Mouse (Mus musculus) heart, embryonic 13.5 days (tissue): ENCODE results near the gene 1700086D15Rik. TPM values are rescaled to one million over a fixed set of nuclear protein-coding genes. Genes with fewer than 3 reads are reported as not detected.

ENCODE experiments used
- ATAC-seq: fragments of 200-750 bp; cut with Nextera tagmentation; 2 replicates; pipeline ENCODE4 v1.8.0; 2017; ENCODE audit warnings: moderate TSS enrichment; ENCODE audit not compliant: insufficient number of reproducible peaks, low FRiP score, low TSS enrichment; ENCODE audit errors: extremely low read depth
- H3K27ac ChIP-seq: fragments of 300-500 bp; sonication (generic); replicated peaks from 2 replicates; pipeline ENCODE4 v1.5.1; 2015; ENCODE audit warnings: moderate library complexity, mild to moderate bottlenecking, inconsistent platforms
- H3K27me3 ChIP-seq: fragments of 300-500 bp; sonication (generic); replicated peaks from 2 replicates; pipeline ENCODE4 v1.6.1; 2015; ENCODE audit warnings: mild to moderate bottlenecking, inconsistent platforms
- H3K36me3 ChIP-seq: fragments of 300-500 bp; sonication (generic); 2 replicates; pipeline ENCODE4 v1.6.1; 2015; ENCODE audit warnings: mild to moderate bottlenecking, inconsistent platforms
- H3K4me1 ChIP-seq: fragments of 300-500 bp; sonication (generic); 2 replicates; pipeline ENCODE4 v1.6.1; 2015; ENCODE audit warnings: inconsistent platforms
- H3K4me2 ChIP-seq: fragments of 300-500 bp; sonication (generic); 2 replicates; pipeline ENCODE4 v1.6.1; 2015; ENCODE audit warnings: inconsistent platforms, mild to moderate bottlenecking, moderate library complexity
- H3K4me3 ChIP-seq: fragments of 300-500 bp; sonication (generic); 2 replicates; pipeline ENCODE4 v1.5.1; 2015; ENCODE audit warnings: moderate library complexity, mild to moderate bottlenecking, inconsistent platforms
- H3K9ac ChIP-seq: fragments of 300-500 bp; sonication (generic); 2 replicates; pipeline ENCODE4 v1.6.1; 2015; ENCODE audit warnings: inconsistent platforms, mild to moderate bottlenecking, moderate library complexity
- H3K9me3 ChIP-seq: fragments of 300-500 bp; sonication (generic); 2 replicates; pipeline ENCODE4 v1.6.1; 2016; ENCODE audit warnings: inconsistent platforms
- WGBS: fragments of 180-500 bp; shearing (Covaris S2); methylation state at CpG from one replicate; pipeline ENCODE4 v1.1.7; 2015; ENCODE audit warnings: mixed read lengths; 5-methylcytosine and 5-hydroxymethylcytosine counted together
- polyA plus RNA-seq: library from polyadenylated mRNA; unstranded; fragments of >200 nt; fragmentation: Nextera tagmentation; extraction: Ambion mirVana; gene quantifications from 2 replicates; pipeline ENCODE4 v1.2.1, GENCODE M21; 2015

Gene 1700086D15Rik
- 0.13 and 0.18 TPM in 2 replicates for polyA plus RNA-seq

- peaks cover 39% of the 10 kb centered on the region for H3K4me1 ChIP-seq
- no peak within 1 kb of the TSS for H3K9ac ChIP-seq
- 85% methylated on average over 5 of the region's 5 CpGs for WGBS
- 0 out of 2 replicates have a peak, but pooled peaks cover 5% of the 10 kb centered on the region for H3K27me3 ChIP-seq
- H3K27ac ChIP-seq = no peak within 1 kb of the TSS
- no peaks in the 10 kb centered on the region for H3K36me3 ChIP-seq
- H3K4me2 ChIP-seq = peak within 1 kb of the TSS; percentile 95
- no peaks in the 10 kb centered on the region for H3K9me3 ChIP-seq
- no peak for ATAC-seq
- no peak within 1 kb of the TSS for H3K4me3 ChIP-seq
Measured at GRCm38 (mm10) chr11:65159791-65160190, at the start of gene 1700086D15Rik. Gene 1700086D15Rik (minus strand): TSS chr11:65159891.

DNA sequence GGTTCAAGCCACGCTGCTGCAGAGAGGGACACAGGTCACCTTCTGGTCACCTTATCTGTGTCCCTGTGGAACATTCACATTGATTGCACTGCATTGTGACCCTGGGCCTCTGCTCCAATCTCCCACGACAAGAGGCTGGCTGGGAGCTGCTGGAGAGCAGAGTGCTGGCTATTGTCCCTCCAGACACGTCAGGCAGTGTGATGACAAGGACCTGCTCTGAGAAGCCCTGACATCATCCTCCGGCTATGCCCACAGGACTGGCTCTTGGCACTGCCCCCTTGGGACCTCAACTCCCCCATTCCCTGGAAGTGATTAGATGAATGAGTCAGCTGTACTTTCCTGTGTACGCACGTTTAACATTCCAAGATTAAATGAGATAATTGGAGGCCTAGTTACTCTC is 49.8 kb upstream of the 1700086D15Rik start:
- peak overlapping the region; percentile 92 for H3K27ac ChIP-seq
- no peaks in the 10 kb centered on the region for H3K9me3 ChIP-seq
- no peaks in the 10 kb centered on the region for H3K27me3 ChIP-seq
- no peak overlapping the region for H3K9ac ChIP-seq
- peaks cover 36% of the 10 kb centered on the region for H3K36me3 ChIP-seq
- H3K4me3 ChIP-seq = no peak overlapping the region
- peak; percentile 86 for ATAC-seq
- H3K4me2 ChIP-seq = no peak overlapping the region
- 4% methylated on average over 6 of the region's 6 CpGs for WGBS
- peaks cover 97% of the 10 kb centered on the region for H3K4me1 ChIP-seq

DNA sequence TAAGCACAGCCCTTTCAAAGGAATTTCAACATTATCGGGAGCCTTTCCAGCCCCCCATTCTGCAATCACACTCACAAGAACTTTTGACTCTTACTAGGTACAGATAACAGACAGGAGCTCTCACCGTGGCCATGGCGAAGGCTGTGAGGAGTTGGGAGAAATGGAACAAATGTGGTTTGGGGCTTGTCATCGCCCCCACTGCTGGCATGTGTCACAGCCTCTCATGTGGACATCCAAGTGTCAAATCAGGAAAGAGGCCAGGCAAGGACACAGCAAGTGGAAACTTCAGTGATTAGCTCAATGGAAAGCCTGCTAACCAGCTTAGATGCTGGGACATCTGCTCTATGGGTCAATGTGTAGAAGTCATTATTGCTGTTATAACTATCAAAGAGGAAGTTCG is 45.6 kb upstream of the 1700086D15Rik start:
- ATAC-seq = peak; percentile 22; the same call in 1 of the 2 replicates
- no peak overlapping the region; the same call in 1 of the 2 replicates for H3K9ac ChIP-seq
- H3K27ac ChIP-seq = peak overlapping the region; percentile 87
- peaks cover 91% of the 10 kb centered on the region for H3K4me1 ChIP-seq
- WGBS = 15% methylated on average over 5 of the region's 5 CpGs
- no peaks in the 10 kb centered on the region for H3K9me3 ChIP-seq
- H3K36me3 ChIP-seq = peaks cover 36% of the 10 kb centered on the region
- no peak overlapping the region for H3K4me3 ChIP-seq
- H3K4me2 ChIP-seq = peak overlapping the region; percentile 44
- no peaks in the 10 kb centered on the region for H3K27me3 ChIP-seq

GRCm38 (mm10) chr11:65204651-65205050 is 45.0 kb upstream of the 1700086D15Rik start:
- Histone ChIP-seq H3K9ac (peak overlapping the region; percentile 62), H3K4me3 (no peak overlapping the region), H3K9me3 (no peaks in the 10 kb centered on the region), H3K27me3 (no peaks in the 10 kb centered on the region), H3K4me2 (peak overlapping the region; percentile 44), H3K4me1 (peaks cover 85% of the 10 kb centered on the region), H3K36me3 (peaks cover 41% of the 10 kb centered on the region), H3K27ac (peak overlapping the region; percentile 87)
- 23% methylated on average over 13 of the region's 13 CpGs for WGBS
- no peak for ATAC-seq

- H3K27ac ChIP-seq = peak overlapping the region; percentile 39; the same call in 1 of the 2 replicates
- peaks cover 57% of the 10 kb centered on the region for H3K36me3 ChIP-seq
- peaks cover 68% of the 10 kb centered on the region for H3K4me1 ChIP-seq
Measured at GRCm38 (mm10) chr11:65203020-65203419, 43.3 kb upstream of the 1700086D15Rik start.

DNA sequence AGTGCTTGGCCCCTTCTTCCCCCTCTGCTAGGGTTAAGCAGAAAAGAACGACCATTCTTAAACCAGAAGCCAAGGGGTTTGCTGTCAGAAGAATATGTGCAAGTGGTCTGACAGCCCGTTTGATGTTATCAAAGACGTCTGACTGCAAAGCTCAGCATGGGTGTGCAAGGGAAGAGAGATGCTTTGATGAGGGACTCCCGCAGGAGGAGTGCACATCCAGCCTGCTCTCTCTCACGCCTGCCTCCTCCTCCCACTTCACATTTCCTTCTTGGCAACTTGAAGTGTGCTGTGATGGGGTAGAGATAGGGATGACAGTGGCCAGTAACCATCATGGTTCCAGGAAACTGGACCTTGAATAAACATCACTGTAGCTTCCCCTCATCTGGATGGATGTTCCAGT is 42.5 kb upstream of the 1700086D15Rik start:
- Histone ChIP-seq H3K4me3 (no peak overlapping the region), H3K9me3 (no peaks in the 10 kb centered on the region), H3K27ac (peak overlapping the region; percentile 51), H3K4me1 (peaks cover 65% of the 10 kb centered on the region), H3K9ac (peak overlapping the region; percentile 42), H3K4me2 (no peak overlapping the region), H3K27me3 (no peaks in the 10 kb centered on the region), H3K36me3 (peaks cover 63% of the 10 kb centered on the region)
- 9% methylated on average over 5 of the region's 5 CpGs for WGBS
- no peak for ATAC-seq

More at GRCm38 (mm10) chr11:65203020-65203419, 43.3 kb upstream of the 1700086D15Rik start:
- Histone ChIP-seq H3K27me3 (no peaks in the 10 kb centered on the region), H3K9ac (no peak overlapping the region), H3K9me3 (no peaks in the 10 kb centered on the region), H3K4me2 (no peak overlapping the region), H3K4me3 (no peak overlapping the region)
- WGBS = 91% methylated on average over 1 of the region's 1 CpGs
- no peak for ATAC-seq

DNA sequence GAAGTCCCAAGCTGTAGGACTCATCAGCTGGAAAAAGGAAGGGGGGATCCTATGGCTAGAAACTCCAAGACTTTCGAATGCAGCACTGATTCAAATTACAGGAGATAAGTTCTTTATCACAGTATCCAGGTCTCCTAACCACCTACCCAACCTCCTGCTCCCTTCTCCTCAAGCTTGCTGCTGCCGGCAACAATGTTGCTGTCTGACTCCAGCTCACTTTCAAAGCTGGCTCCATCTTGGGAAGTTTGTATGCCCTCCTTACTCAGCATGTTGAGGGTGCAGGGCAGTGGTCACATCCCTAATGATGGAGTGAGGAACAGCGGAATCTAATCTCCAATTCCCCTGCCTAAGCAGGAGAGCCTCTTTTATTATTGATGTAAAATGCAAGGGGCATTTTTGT is 38.3 kb upstream of the 1700086D15Rik start:
- Histone ChIP-seq H3K9ac (no peak overlapping the region), H3K4me2 (no peak overlapping the region), H3K36me3 (peaks cover 86% of the 10 kb centered on the region), H3K4me3 (no peak overlapping the region), H3K4me1 (peaks cover 23% of the 10 kb centered on the region), H3K9me3 (no peaks in the 10 kb centered on the region), H3K27ac (peak overlapping the region; percentile 25; the same call in 1 of the 2 replicates), H3K27me3 (no peaks in the 10 kb centered on the region)
- no peak for ATAC-seq
- 70% methylated on average over 3 of the region's 3 CpGs for WGBS

GRCm38 (mm10) chr11:65197280-65197679 is 37.6 kb upstream of the 1700086D15Rik start:
- Histone ChIP-seq H3K9ac (0 out of 2 replicates have a peak overlapping the region, but pooled peaks have one; percentile 9), H3K27ac (0 out of 2 replicates have a peak overlapping the region, but pooled peaks have one; percentile 25), H3K4me1 (peaks cover 18% of the 10 kb centered on the region), H3K27me3 (no peaks in the 10 kb centered on the region), H3K4me3 (no peak overlapping the region), H3K9me3 (no peaks in the 10 kb centered on the region), H3K4me2 (no peak overlapping the region), H3K36me3 (peaks cover 90% of the 10 kb centered on the region)
- WGBS = 8% methylated on average over 3 of the region's 3 CpGs
- ATAC-seq = no peak

- WGBS = 70% methylated on average over 12 of the region's 12 CpGs
- H3K9ac ChIP-seq = no peak overlapping the region
- no peaks in the 10 kb centered on the region for H3K27me3 ChIP-seq
- H3K4me3 ChIP-seq = no peak overlapping the region
- peaks cover 20% of the 10 kb centered on the region for H3K4me1 ChIP-seq
- H3K9me3 ChIP-seq = no peaks in the 10 kb centered on the region
- no peak overlapping the region for H3K4me2 ChIP-seq
- no peak overlapping the region for H3K27ac ChIP-seq
- no peak for ATAC-seq
- peaks cover 84% of the 10 kb centered on the region for H3K36me3 ChIP-seq
Measured at GRCm38 (mm10) chr11:65186974-65187373, 27.3 kb upstream of the 1700086D15Rik start.

DNA sequence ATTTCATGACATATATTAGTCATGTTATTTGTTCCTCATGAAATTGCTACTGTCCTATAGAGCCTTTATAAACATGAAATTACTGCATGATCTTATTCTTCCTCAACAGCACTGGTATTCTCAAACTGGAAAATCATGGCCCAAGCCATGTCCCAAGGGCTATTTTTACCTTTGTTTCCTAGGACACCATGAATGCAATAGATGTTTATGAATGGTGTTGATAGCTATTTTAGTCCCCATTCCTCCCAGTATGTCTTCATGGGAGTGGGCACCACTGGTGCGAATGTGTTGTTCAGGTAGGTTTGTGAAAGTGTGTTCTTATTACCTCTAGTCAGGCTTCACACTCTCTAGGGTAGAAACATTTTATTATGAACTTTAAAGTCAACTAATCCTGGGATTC is 25.4 kb upstream of the 1700086D15Rik start:
- no peaks in the 10 kb centered on the region for H3K9me3 ChIP-seq
- peaks cover 20% of the 10 kb centered on the region for H3K4me1 ChIP-seq
- no peak for ATAC-seq
- no peak overlapping the region for H3K4me3 ChIP-seq
- no peak overlapping the region for H3K9ac ChIP-seq
- 53% methylated on average over 1 of the region's 1 CpGs for WGBS
- H3K36me3 ChIP-seq = peaks cover 91% of the 10 kb centered on the region
- H3K27me3 ChIP-seq = no peaks in the 10 kb centered on the region
- peak overlapping the region; percentile 0; the same call in 1 of the 2 replicates for H3K4me2 ChIP-seq
- H3K27ac ChIP-seq = peak overlapping the region; percentile 37

DNA sequence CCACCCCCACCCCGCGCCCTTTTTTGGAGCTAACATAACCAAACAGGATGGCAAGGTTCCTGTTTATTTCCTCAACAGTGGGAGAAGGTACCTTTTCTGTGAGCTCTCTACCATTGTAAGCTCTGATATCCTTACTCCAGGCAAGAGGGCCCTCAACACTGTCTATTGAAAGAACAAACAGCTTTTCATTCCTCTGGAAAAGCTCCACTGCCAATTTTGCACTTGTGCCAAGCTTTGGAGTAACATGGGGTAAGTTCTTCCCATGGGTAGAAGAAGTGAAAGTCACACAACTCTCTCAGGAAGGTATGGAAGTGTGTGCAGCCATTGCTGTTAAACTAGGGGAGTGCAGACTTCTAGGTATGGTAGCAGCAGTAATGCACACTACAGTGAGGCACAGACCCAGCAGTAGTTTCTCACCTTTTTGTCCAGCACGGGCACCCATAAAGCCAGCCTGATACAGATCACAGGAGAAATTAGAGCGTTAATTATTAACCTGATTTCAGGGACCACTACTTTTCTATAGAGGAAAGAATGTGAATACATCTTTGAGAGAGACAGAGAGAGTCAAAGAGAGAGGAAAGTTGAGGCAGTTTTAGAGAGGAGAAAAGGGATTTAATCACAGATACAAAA is 10.5 kb upstream of the 1700086D15Rik start:
- Histone ChIP-seq H3K9me3 (no peaks in the 10 kb centered on the region), H3K4me1 (peaks cover 6% of the 10 kb centered on the region), H3K4me2 (no peak overlapping the region), H3K9ac (no peak overlapping the region), H3K36me3 (peaks cover 12% of the 10 kb centered on the region), H3K4me3 (no peak overlapping the region), H3K27me3 (no peaks in the 10 kb centered on the region), H3K27ac (no peak overlapping the region)
- WGBS = 74% methylated on average over 4 of the region's 4 CpGs
- no peak for ATAC-seq

DNA sequence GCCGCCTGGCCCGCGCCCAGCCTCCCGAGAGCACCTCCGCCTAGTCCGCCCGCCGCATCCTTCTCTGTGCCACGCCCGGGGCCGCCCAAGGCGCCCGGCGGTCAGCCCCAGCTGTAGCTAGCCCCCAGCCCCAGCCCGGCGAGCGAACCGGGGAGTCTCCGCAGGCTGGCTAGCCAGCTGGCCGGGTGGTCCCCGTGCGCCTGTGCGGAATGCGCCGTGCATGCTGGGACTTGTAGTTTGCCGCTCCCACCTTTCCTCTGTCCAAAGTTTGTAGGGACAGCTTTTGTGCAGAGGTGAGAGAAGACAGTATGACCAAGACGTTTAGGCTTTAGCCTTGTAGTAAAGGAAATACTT is 3.1 kb upstream of the 1700086D15Rik start, which contains the start of gene Arhgap44:
Gene Arhgap44, minus strand, starts transcription at position 195 of the 354 bp plus-strand sequence.
- peak; percentile 19; the same call in 1 of the 2 replicates for ATAC-seq
- Histone ChIP-seq H3K4me1 (peaks cover 32% of the 10 kb centered on the region), H3K4me2 (peak within 1 kb of the TSS; percentile 95), H3K9me3 (no peaks in the 10 kb centered on the region), H3K4me3 (peak within 1 kb of the TSS; percentile 93), H3K27ac (no peak within 1 kb of the TSS), H3K9ac (peak within 1 kb of the TSS; percentile 92), H3K36me3 (no peaks in the 10 kb centered on the region), H3K27me3 (0 out of 2 replicates have a peak, but pooled peaks cover 5% of the 10 kb centered on the region)
- WGBS = under 1% methylated on average over 27 of the region's 27 CpGs
